Mouse (Mus musculus) WW6 (cell line): ENCODE data around the gene Mst1.

Experiments used
- DNase-seq: peaks from one replicate; pipeline ENCODE4 v3.0.0-alpha.2; 2013; ENCODE audit warnings: low read depth, low spot score

Mst1 gene

GRCm38 (mm10) chr9:108080168-108080567, at the start of gene Mst1:
TSS of gene Mst1 (plus strand) at chr9:108080436.
- no peak for DNase-seq

- DNase-seq: no peak
These were observed 48.1 kb upstream of the Mst1 start for GRCm38 (mm10) chr9:108032126-108032525.

GRCm38 (mm10) chr9:108035331-108036156, 44.7 kb upstream of the Mst1 start:
- no peak for DNase-seq

- no peak for DNase-seq
These were observed 35.3 kb upstream of the Mst1 start for GRCm38 (mm10) chr9:108044751-108045492.

- DNase-seq: no peak
These were observed 33.7 kb upstream of the Mst1 start for GRCm38 (mm10) chr9:108046582-108046981.

GRCm38 (mm10) chr9:108047601-108048565, 32.4 kb upstream of the Mst1 start:
- no peak for DNase-seq

GRCm38 (mm10) chr9:108048566-108048955, 31.7 kb upstream of the Mst1 start:
- no peak for DNase-seq

- DNase-seq: peak; percentile 89
These were observed 31.2 kb upstream of the Mst1 start, which contains the start of gene Gmppb for GRCm38 (mm10) chr9:108049016-108049455. TSS of gene Gmppb (plus strand) at chr9:108049242.

GRCm38 (mm10) chr9:108049561-108050251, 30.5 kb upstream of the Mst1 start:
- no peak for DNase-seq

GRCm38 (mm10) chr9:108051184-108051930, 28.9 kb upstream of the Mst1 start:
- no peak for DNase-seq

GRCm38 (mm10) chr9:108051931-108052220, 28.4 kb upstream of the Mst1 start:
- no peak for DNase-seq

- DNase-seq: no peak
These were observed 27.8 kb upstream of the Mst1 start for GRCm38 (mm10) chr9:108052411-108052810.

- peak; percentile 79 for DNase-seq
These were observed 27.2 kb upstream of the Mst1 start, which contains the start of gene Amigo3 for GRCm38 (mm10) chr9:108052885-108053664. TSS of gene Amigo3 (plus strand) at chr9:108053159.

- no peak for DNase-seq
These were observed 26.5 kb upstream of the Mst1 start for GRCm38 (mm10) chr9:108053665-108054225.

- DNase-seq: no peak
These were observed 25.8 kb upstream of the Mst1 start for GRCm38 (mm10) chr9:108054331-108055040.

GRCm38 (mm10) chr9:108055061-108055460, 25.2 kb upstream of the Mst1 start:
- no peak for DNase-seq

GRCm38 (mm10) chr9:108055661-108056237, 24.5 kb upstream of the Mst1 start:
- no peak for DNase-seq
